Mouse (Mus musculus): ENCODE measurements around the gene Gm44503. TPM values are rescaled to one million over a fixed set of nuclear protein-coding genes. Genes with fewer than 3 reads are reported as not detected.

Gm44503 gene
- polyA plus RNA-seq, 1 experiment from 2014 or later: not detected

- no peaks in the 10 kb centered on the region; a peak in 2 of 4 replicates for H3K4me1 ChIP-seq (ENCODE audit: control insufficient read depth in 2 of 2, insufficient read depth in 2 of 2, low read length in 2 of 2)
- WGBS: 79% methylated on average over 2 of the region's 2 CpGs
- no peaks in the 10 kb centered on the region for H3K27me3 ChIP-seq (ENCODE audit: control insufficient read depth, insufficient read depth, low read length)
- no peaks in the 10 kb centered on the region for H3K9me3 ChIP-seq (ENCODE audit: control insufficient read depth, low read length)
- no peaks in the 10 kb centered on the region for H3K36me3 ChIP-seq (ENCODE audit: control insufficient read depth, insufficient read depth, low read length)
- no peak overlapping the region for H3K27ac ChIP-seq (replicated peaks in 1 of 2; ENCODE audit: control insufficient read depth in 1 of 2, insufficient read depth in 1 of 2, low read depth in 2 of 2, low read length in 2 of 2)
- no peak overlapping the region for H3K4me3 ChIP-seq (ENCODE audit: control insufficient read depth in 1 of 2, insufficient read depth in 1 of 2, low read depth in 1 of 2, low read length in 2 of 2)
- ATAC-seq (ENCODE audit: insufficient number of reproducible peaks, insufficient read depth, low FRiP score, low read depth): no peak
- H3K9ac ChIP-seq (ENCODE audit: low read length): no peak overlapping the region
- H3K4me2 ChIP-seq (ENCODE audit: low read length): no peak overlapping the region
Measured at GRCm38 (mm10) chr9:73047906-73048305, 89.3 kb downstream of the Gm44503 start.

DNA sequence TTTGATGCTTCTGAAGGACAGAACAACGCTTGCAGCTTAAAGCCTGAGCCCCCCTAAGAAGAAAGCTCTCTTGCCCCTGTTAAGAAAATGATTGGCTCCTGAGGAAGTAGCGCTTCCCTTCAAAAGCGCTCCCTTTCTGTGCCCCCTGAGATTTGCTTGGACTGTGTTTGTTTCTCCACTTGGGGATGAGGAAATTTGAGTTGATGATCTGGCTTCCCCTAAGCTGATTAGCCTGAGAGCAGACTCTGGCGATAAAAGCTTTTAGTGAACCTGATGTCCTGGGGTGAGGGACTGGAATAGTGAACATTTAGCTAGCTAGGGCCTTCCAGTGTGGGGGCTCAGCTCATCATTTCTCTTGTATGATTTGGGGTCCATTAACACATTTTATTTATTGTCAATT is 90.3 kb downstream of the Gm44503 start:
- Histone ChIP-seq H3K9ac (ENCODE audit: low read length) (no peak overlapping the region), H3K4me3 (ENCODE audit: control insufficient read depth in 1 of 2, insufficient read depth in 1 of 2, low read depth in 1 of 2, low read length in 2 of 2) (no peak overlapping the region), H3K9me3 (ENCODE audit: control insufficient read depth, low read length) (no peaks in the 10 kb centered on the region), H3K4me2 (ENCODE audit: low read length) (no peak overlapping the region), H3K4me1 (ENCODE audit: control insufficient read depth in 2 of 2, insufficient read depth in 2 of 2, low read length in 2 of 2) (no peaks in the 10 kb centered on the region; a peak in 2 of 4 replicates), H3K36me3 (ENCODE audit: control insufficient read depth, insufficient read depth, low read length) (no peaks in the 10 kb centered on the region), H3K27me3 (ENCODE audit: control insufficient read depth, insufficient read depth, low read length) (no peaks in the 10 kb centered on the region), H3K27ac (replicated peaks in 1 of 2; ENCODE audit: control insufficient read depth in 1 of 2, insufficient read depth in 1 of 2, low read depth in 2 of 2, low read length in 2 of 2) (no peak overlapping the region)
- ATAC-seq (ENCODE audit: insufficient number of reproducible peaks, insufficient read depth, low FRiP score, low read depth): no peak
- 9% methylated on average over 4 of the region's 4 CpGs for WGBS

DNA sequence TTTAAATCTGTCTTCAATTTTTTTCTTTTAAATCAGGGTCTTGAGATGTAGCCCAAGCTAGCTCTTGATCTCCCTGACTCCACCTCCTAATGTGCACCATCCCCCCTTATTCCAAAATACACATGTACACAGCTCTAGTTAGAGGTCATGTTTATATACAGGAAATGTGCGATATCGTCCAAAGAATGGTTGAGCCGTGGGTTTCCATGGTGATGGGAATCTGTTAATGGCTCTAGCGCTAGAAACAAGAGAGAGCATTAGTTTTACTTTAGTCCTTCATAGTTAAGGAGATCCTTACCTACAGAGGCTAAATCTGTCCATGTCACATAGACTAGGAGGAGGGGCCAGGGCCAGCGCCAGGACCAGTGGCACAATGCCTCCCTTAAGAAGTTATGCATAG is 91.2 kb downstream of the Gm44503 start:
- no peak overlapping the region for H3K9ac ChIP-seq (ENCODE audit: low read length)
- no peak overlapping the region for H3K4me2 ChIP-seq (ENCODE audit: low read length)
- H3K36me3 ChIP-seq (ENCODE audit: control insufficient read depth, insufficient read depth, low read length): no peaks in the 10 kb centered on the region
- no peak overlapping the region for H3K4me3 ChIP-seq (ENCODE audit: control insufficient read depth in 1 of 2, insufficient read depth in 1 of 2, low read depth in 1 of 2, low read length in 2 of 2)
- H3K4me1 ChIP-seq (ENCODE audit: control insufficient read depth in 2 of 2, insufficient read depth in 2 of 2, low read length in 2 of 2): no peaks in the 10 kb centered on the region; a peak in 1 of 4 replicates
- 46% methylated on average over 5 of the region's 5 CpGs for WGBS
- H3K27me3 ChIP-seq (ENCODE audit: control insufficient read depth, insufficient read depth, low read length): no peaks in the 10 kb centered on the region
- ATAC-seq (ENCODE audit: insufficient number of reproducible peaks, insufficient read depth, low FRiP score, low read depth): no peak
- H3K27ac ChIP-seq (replicated peaks in 1 of 2; ENCODE audit: control insufficient read depth in 1 of 2, insufficient read depth in 1 of 2, low read depth in 2 of 2, low read length in 2 of 2): no peak overlapping the region
- H3K9me3 ChIP-seq (ENCODE audit: control insufficient read depth, low read length): no peaks in the 10 kb centered on the region

DNA sequence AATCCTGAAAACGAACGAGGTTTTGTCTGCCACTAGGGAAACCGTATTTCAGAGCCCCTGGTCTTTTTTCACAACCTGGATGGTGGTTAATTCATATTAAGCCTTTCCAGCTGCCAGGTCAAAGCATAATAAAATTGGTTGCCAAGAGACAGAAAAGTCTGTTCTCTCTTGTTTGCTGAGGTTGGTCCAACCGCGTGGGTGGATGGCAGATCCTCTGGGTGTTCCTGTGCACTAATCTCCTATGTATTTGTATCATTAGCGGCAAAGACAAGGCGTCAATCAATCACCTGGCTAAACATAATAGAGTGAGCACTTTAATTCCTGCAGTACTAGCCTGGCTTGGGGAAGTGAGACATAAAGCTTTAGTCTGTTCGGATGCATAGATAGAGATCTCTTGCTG is 92.0 kb downstream of the Gm44503 start:
- no peak for ATAC-seq (ENCODE audit: insufficient number of reproducible peaks, insufficient read depth, low FRiP score, low read depth)
- no peaks in the 10 kb centered on the region for H3K9me3 ChIP-seq (ENCODE audit: control insufficient read depth, low read length)
- WGBS: 60% methylated on average over 8 of the region's 8 CpGs
- H3K27me3 ChIP-seq (ENCODE audit: control insufficient read depth, insufficient read depth, low read length): no peaks in the 10 kb centered on the region
- no peak overlapping the region for H3K4me2 ChIP-seq (ENCODE audit: low read length)
- no peaks in the 10 kb centered on the region for H3K36me3 ChIP-seq (ENCODE audit: control insufficient read depth, insufficient read depth, low read length)
- peaks cover 0 to 2% of the 10 kb centered on the region in 2 experiments; a peak in 2 of 4 replicates for H3K4me1 ChIP-seq (ENCODE audit: control insufficient read depth in 2 of 2, insufficient read depth in 2 of 2, low read length in 2 of 2)
- no peak overlapping the region for H3K9ac ChIP-seq (ENCODE audit: low read length)
- no peak overlapping the region for H3K27ac ChIP-seq (replicated peaks in 1 of 2; ENCODE audit: control insufficient read depth in 1 of 2, insufficient read depth in 1 of 2, low read depth in 2 of 2, low read length in 2 of 2)
- H3K4me3 ChIP-seq (ENCODE audit: control insufficient read depth in 1 of 2, insufficient read depth in 1 of 2, low read depth in 1 of 2, low read length in 2 of 2): no peak overlapping the region

GRCm38 (mm10) chr9:73055441-73055911 is 96.8 kb downstream of the Gm44503 start:
- H3K4me2 ChIP-seq (ENCODE audit: low read length): no peak overlapping the region
- 56% methylated on average over 10 of the region's 10 CpGs for WGBS

GRCm38 (mm10) chr9:73059224-73059623 is 100.6 kb downstream of the Gm44503 start:
- WGBS: 89% methylated on average over 4 of the region's 4 CpGs
- Histone ChIP-seq H3K36me3 (ENCODE audit: control insufficient read depth, insufficient read depth, low read length) (no peaks in the 10 kb centered on the region), H3K4me1 (ENCODE audit: control insufficient read depth in 2 of 2, insufficient read depth in 2 of 2, low read length in 2 of 2) (peaks cover 6 to 7% of the 10 kb centered on the region in 2 experiments), H3K27me3 (ENCODE audit: control insufficient read depth, insufficient read depth, low read length) (no peaks in the 10 kb centered on the region), H3K4me3 (ENCODE audit: control insufficient read depth in 1 of 2, insufficient read depth in 1 of 2, low read depth in 1 of 2, low read length in 2 of 2) (no peak overlapping the region), H3K9me3 (ENCODE audit: control insufficient read depth, low read length) (no peaks in the 10 kb centered on the region), H3K27ac (replicated peaks in 1 of 2; ENCODE audit: control insufficient read depth in 1 of 2, insufficient read depth in 1 of 2, low read depth in 2 of 2, low read length in 2 of 2) (no peak overlapping the region), H3K9ac (ENCODE audit: low read length) (no peak overlapping the region), H3K4me2 (ENCODE audit: low read length) (no peak overlapping the region)
- no peak for ATAC-seq (ENCODE audit: insufficient number of reproducible peaks, insufficient read depth, low FRiP score, low read depth)

More at GRCm38 (mm10) chr9:73055441-73055911, 96.8 kb downstream of the Gm44503 start:
- Histone ChIP-seq H3K9me3 (ENCODE audit: control insufficient read depth, low read length) (no peaks in the 10 kb centered on the region), H3K4me3 (ENCODE audit: control insufficient read depth in 1 of 2, insufficient read depth in 1 of 2, low read depth in 1 of 2, low read length in 2 of 2) (no peak overlapping the region), H3K9ac (ENCODE audit: low read length) (no peak overlapping the region), H3K27me3 (ENCODE audit: control insufficient read depth, insufficient read depth, low read length) (no peaks in the 10 kb centered on the region), H3K27ac (replicated peaks in 1 of 2; ENCODE audit: control insufficient read depth in 1 of 2, insufficient read depth in 1 of 2, low read depth in 2 of 2, low read length in 2 of 2) (no peak overlapping the region), H3K36me3 (ENCODE audit: control insufficient read depth, insufficient read depth, low read length) (no peaks in the 10 kb centered on the region), H3K4me1 (ENCODE audit: control insufficient read depth in 2 of 2, insufficient read depth in 2 of 2, low read length in 2 of 2) (peaks cover 0 to 2% of the 10 kb centered on the region in 2 experiments; a peak in 2 of 4 replicates)
- no peak for ATAC-seq (ENCODE audit: insufficient number of reproducible peaks, insufficient read depth, low FRiP score, low read depth)

GRCm38 (mm10) chr9:73063621-73064290 is 105.1 kb downstream of the Gm44503 start:
- H3K4me3 ChIP-seq (ENCODE audit: control insufficient read depth in 1 of 2, insufficient read depth in 1 of 2, low read depth in 1 of 2, low read length in 2 of 2): no peak overlapping the region
- H3K27me3 ChIP-seq (ENCODE audit: control insufficient read depth, insufficient read depth, low read length): no peaks in the 10 kb centered on the region
- H3K27ac ChIP-seq (replicated peaks in 1 of 2; ENCODE audit: control insufficient read depth in 1 of 2, insufficient read depth in 1 of 2, low read depth in 2 of 2, low read length in 2 of 2): no peak overlapping the region
- H3K4me2 ChIP-seq (ENCODE audit: low read length): peak overlapping the region; percentile 59
- H3K9ac ChIP-seq (ENCODE audit: low read length): peak overlapping the region; percentile 13; the same call in 1 of the 2 replicates
- 20% methylated on average over 15 of the region's 15 CpGs for WGBS
- H3K4me1 ChIP-seq (ENCODE audit: control insufficient read depth in 2 of 2, insufficient read depth in 2 of 2, low read length in 2 of 2): peaks cover 13 to 19% of the 10 kb centered on the region in 2 experiments
- no peaks in the 10 kb centered on the region for H3K9me3 ChIP-seq (ENCODE audit: control insufficient read depth, low read length)
- no peaks in the 10 kb centered on the region for H3K36me3 ChIP-seq (ENCODE audit: control insufficient read depth, insufficient read depth, low read length)
- ATAC-seq (ENCODE audit: insufficient number of reproducible peaks, insufficient read depth, low FRiP score, low read depth): no peak

All from heart, embryonic 14.5 days (tissue).